24 mouse cellular contexts compared by ENCODE assay signal in genomic region chr11:117863174-117863856, GRCm38 (mm10). TPM values are rescaled to one million over a fixed set of nuclear protein-coding genes. Genes with fewer than 3 reads are reported as not detected.
DNase-seq lines count a peak whose midpoint lies in the region; ATAC-seq and TF ChIP-seq lines count a peak whose summit lies in the region.
"Had no signal": no experiment of that assay in that cellular context is flagged by ENCODE, and none has a peak within 500 bp of the region (broad histone marks: within the 10 kb centered on the region; RNA-seq: fewer than 3 reads in every experiment).

No protein-coding gene starts in this region.

- no peak for DNase-seq in hindbrain, embryonic 10.5 days (ENCODE audit: low spot score)
- DNase-seq in hindbrain, embryonic 11.5 days (ENCODE audit: low spot score) = no peak
- DNase-seq in stomach, postnatal 0 days (ENCODE audit: low spot score) = no peak
- no peak for DNase-seq in kidney, postnatal 0 days (ENCODE audit: low spot score)
- DNase-seq in lung, adult 2 months = no peak
- no peak for DNase-seq in left cerebral cortex, adult 9 months (ENCODE audit: low spot score in 2 of 2)
- no peak for DNase-seq in adrenal gland, adult 18-20 months (ENCODE audit: low spot score in 2 of 2)
- DNase-seq: adrenal gland, postnatal 10 days; cerebellum, adult 18-20 months; cerebellum, postnatal 36 days; heart, adult 18-20 months; lung, adult 18-20 months; lung, postnatal 36 days; thymus, adult 2 months had no signal

- no peak overlapping the region for H3K4me2 ChIP-seq in hindbrain, embryonic 11.5 days (replicated peaks; ENCODE audit: low read depth, low read length)
- H3K4me2 ChIP-seq in stomach, embryonic 16.5 days (ENCODE audit: low read depth, low read length) = no peak overlapping the region
- H3K4me2 ChIP-seq in stomach, postnatal 0 days (replicated peaks; ENCODE audit: low read depth) = no peak overlapping the region
- H3K4me2 ChIP-seq in kidney, postnatal 0 days (ENCODE audit: low read length) = no peak overlapping the region
- H3K4me2 ChIP-seq: hindbrain, embryonic 12.5 days; limb, embryonic 15.5 days had no signal

- whole genome bisulfite sequencing in hindbrain, embryonic 10.5 days = 32% methylated on average over 11 of the region's 11 CpGs
- WGBS in hindbrain, embryonic 11.5 days = 31% methylated on average over 11 of the region's 11 CpGs
- WGBS in stomach, embryonic 16.5 days = 34% methylated on average over 11 of the region's 11 CpGs
- WGBS in stomach, postnatal 0 days = 32% methylated on average over 11 of the region's 11 CpGs
- 38% methylated on average over 11 of the region's 11 CpGs for WGBS in kidney, postnatal 0 days
- 51% methylated on average over 11 of the region's 11 CpGs for WGBS in lung, adult 2 months

- H3K9ac ChIP-seq in hindbrain, embryonic 11.5 days (ENCODE audit: low read depth, low read length) = no peak overlapping the region
- H3K9ac ChIP-seq in stomach, embryonic 16.5 days (ENCODE audit: low read length) = no peak overlapping the region
- H3K9ac ChIP-seq in stomach, postnatal 0 days (ENCODE audit: low read length) = no peak overlapping the region
- no peak overlapping the region for H3K9ac ChIP-seq in kidney, postnatal 0 days (ENCODE audit: low read depth, low read length)
- H3K9ac ChIP-seq: hindbrain, embryonic 12.5 days; limb, embryonic 15.5 days had no signal

- no peaks in the 10 kb centered on the region for H3K9me3 ChIP-seq in hindbrain, embryonic 10.5 days
- no peaks in the 10 kb centered on the region for H3K9me3 ChIP-seq in hindbrain, embryonic 11.5 days (ENCODE audit: control insufficient read depth, low read length)
- no peaks in the 10 kb centered on the region for H3K9me3 ChIP-seq in stomach, embryonic 16.5 days (replicated peaks; ENCODE audit: control insufficient read depth, low read length)
- no peaks in the 10 kb centered on the region for H3K9me3 ChIP-seq in stomach, postnatal 0 days (ENCODE audit: control insufficient read depth, low read length)
- H3K9me3 ChIP-seq in kidney, postnatal 0 days (replicated peaks; ENCODE audit: low read length) = no peaks in the 10 kb centered on the region
- H3K9me3 ChIP-seq: G1E; hindbrain, embryonic 12.5 days; limb, embryonic 15.5 days had no signal

- ATAC-seq in hindbrain, embryonic 11.5 days (ENCODE audit: low FRiP score) = no peak
- no peak for ATAC-seq in stomach, embryonic 16.5 days (ENCODE audit: insufficient read depth, low FRiP score)
- ATAC-seq in stomach, postnatal 0 days (ENCODE audit: low FRiP score, low TSS enrichment) = no peak
- ATAC-seq in kidney, postnatal 0 days (replicated peaks; ENCODE audit: low FRiP score, low read depth) = peak; percentile 33; the same call in 1 of the 2 replicates
- ATAC-seq: inflammation-experienced regulatory T-cells, adult 6 months had no signal

- no peak overlapping the region for H3K4me3 ChIP-seq in hindbrain, embryonic 10.5 days
- no peak overlapping the region for H3K4me3 ChIP-seq in hindbrain, embryonic 11.5 days (ENCODE audit: low read depth, low read length)
- H3K4me3 ChIP-seq in stomach, embryonic 16.5 days (replicated peaks; ENCODE audit: low read length) = no peak overlapping the region
- no peak overlapping the region for H3K4me3 ChIP-seq in stomach, postnatal 0 days (ENCODE audit: low read depth, low read length)
- H3K4me3 ChIP-seq in kidney, postnatal 0 days (replicated peaks; ENCODE audit: low read depth, low read length) = no peak overlapping the region
- no peak overlapping the region for H3K4me3 ChIP-seq in lung, adult 2 months (replicated peaks; ENCODE audit: extremely low read depth, low read depth, low read length)
- H3K4me3 ChIP-seq: hindbrain, embryonic 12.5 days; limb, embryonic 15.5 days had no signal

- no peak for TF ChIP-seq EP300 in stomach, postnatal 0 days (optimal IDR thresholded peaks at IDR 0.05)

- 0 out of 2 replicates have a peak overlapping the region, but pooled peaks have one; percentile 1 for H3K27ac ChIP-seq in hindbrain, embryonic 10.5 days
- no peak overlapping the region for H3K27ac ChIP-seq in hindbrain, embryonic 11.5 days (ENCODE audit: low read depth, low read length)
- 0 out of 2 replicates have a peak overlapping the region, but pooled peaks have one; percentile 6 for H3K27ac ChIP-seq in stomach, embryonic 16.5 days (ENCODE audit: low read length)
- H3K27ac ChIP-seq in stomach, postnatal 0 days (replicated peaks) = no peak overlapping the region
- H3K27ac ChIP-seq in kidney, postnatal 0 days = peak overlapping the region; percentile 63; the same call in 1 of the 2 replicates
- H3K27ac ChIP-seq: limb, embryonic 15.5 days had no signal

- H3K4me1 ChIP-seq in hindbrain, embryonic 10.5 days (replicated peaks) = peaks cover 77% of the 10 kb centered on the region
- H3K4me1 ChIP-seq in hindbrain, embryonic 11.5 days (replicated peaks; ENCODE audit: control insufficient read depth, insufficient read depth, low read length) = peaks cover 7% of the 10 kb centered on the region
- peaks cover 12% of the 10 kb centered on the region for H3K4me1 ChIP-seq in stomach, embryonic 16.5 days (ENCODE audit: control insufficient read depth, insufficient read depth, low read length)
- H3K4me1 ChIP-seq in stomach, postnatal 0 days (replicated peaks; ENCODE audit: control insufficient read depth, insufficient read depth) = 0 out of 2 replicates have a peak, but pooled peaks cover 2% of the 10 kb centered on the region
- H3K4me1 ChIP-seq in kidney, postnatal 0 days (replicated peaks; ENCODE audit: insufficient read depth, low read length) = peaks cover 12% of the 10 kb centered on the region
- H3K4me1 ChIP-seq in lung, adult 2 months (ENCODE audit: control insufficient read depth, insufficient read depth, low read length) = no peaks in the 10 kb centered on the region

- TF ChIP-seq CTCF in stomach, postnatal 0 days (IDR thresholded peaks at IDR 0.05; ENCODE audit: low read depth) = no peak
- TF ChIP-seq CTCF in kidney, postnatal 0 days (IDR thresholded peaks at IDR 0.05; ENCODE audit: low read depth) = no peak
- no peak for TF ChIP-seq CTCF in lung, adult 2 months (IDR thresholded peaks at IDR 0.05; ENCODE audit: insufficient read depth, low read length)

- H3K36me3 ChIP-seq in hindbrain, embryonic 10.5 days = 0 out of 2 replicates have a peak, but pooled peaks cover 3% of the 10 kb centered on the region
- H3K36me3 ChIP-seq in hindbrain, embryonic 11.5 days (ENCODE audit: control insufficient read depth, insufficient read depth, low read length) = no peaks in the 10 kb centered on the region
- H3K36me3 ChIP-seq in stomach, embryonic 16.5 days (ENCODE audit: control insufficient read depth, insufficient read depth, low read length) = no peaks in the 10 kb centered on the region
- H3K36me3 ChIP-seq in stomach, postnatal 0 days (ENCODE audit: control insufficient read depth, insufficient read depth, low read length) = no peaks in the 10 kb centered on the region
- H3K36me3 ChIP-seq in kidney, postnatal 0 days (ENCODE audit: insufficient read depth, low read length) = no peaks in the 10 kb centered on the region
- H3K36me3 ChIP-seq: hindbrain, embryonic 12.5 days; limb, embryonic 15.5 days had no signal

- TF ChIP-seq POLR2A in lung, adult 2 months (IDR thresholded peaks at IDR 0.05; ENCODE audit: borderline replicate concordance, extremely low read depth, low read depth, low read length) = no peak

- peaks cover 76% of the 10 kb centered on the region for H3K27me3 ChIP-seq in hindbrain, embryonic 10.5 days (ENCODE audit: insufficient read depth, poor library complexity, severe bottlenecking)
- peaks cover 22% of the 10 kb centered on the region for H3K27me3 ChIP-seq in hindbrain, embryonic 11.5 days (ENCODE audit: control insufficient read depth, insufficient read depth, low read length)
- peaks cover 18% of the 10 kb centered on the region for H3K27me3 ChIP-seq in stomach, embryonic 16.5 days (ENCODE audit: control insufficient read depth, insufficient read depth, low read length)
- H3K27me3 ChIP-seq in stomach, postnatal 0 days (ENCODE audit: control insufficient read depth, insufficient read depth, low read length) = peaks cover 3% of the 10 kb centered on the region; the same call in 1 of the 2 replicates
- H3K27me3 ChIP-seq in kidney, postnatal 0 days (ENCODE audit: insufficient read depth, low read length) = no peaks in the 10 kb centered on the region

RNA-seq across cellular contexts. Expression of gene Tmem235, which starts 2.8 kb away (rescaled TPM):
- polyA plus RNA-seq in hindbrain, embryonic 10.5 days (2016; fragmentation: Nextera tagmentation; extraction: Ambion mirVana) = not detected in 2 replicates
- not detected in 2 replicates for polyA plus RNA-seq in hindbrain, embryonic 11.5 days (2014; fragmentation: Nextera tagmentation; extraction: Ambion mirVana)
- not detected in 2 replicates for polyA plus RNA-seq in stomach, embryonic 16.5 days (2015; fragmentation: Nextera tagmentation; extraction: Ambion mirVana)
- not detected in 2 replicates for polyA plus RNA-seq in stomach, postnatal 0 days (2015; fragmentation: Nextera tagmentation; extraction: Ambion mirVana)
- not detected in 2 replicates for polyA plus RNA-seq in kidney, postnatal 0 days (2015; fragmentation: Nextera tagmentation; extraction: Ambion mirVana)
- not detected in 2 replicates for polyA plus RNA-seq in lung, adult 2 months (2012; rRNA removed)
- not detected for total RNA-seq in adrenal gland, adult 18-20 months (2021)
- total RNA-seq: adrenal gland, postnatal 10 days; G1E; gastrocnemius, adult 8-10 months; heart, adult 18-20 months; layer of hippocampus, postnatal 14 days; left cerebral cortex, postnatal 14 days had no signal
- polyA plus RNA-seq: G1E; heart, embryonic 16.5 days; hindbrain, embryonic 12.5 days; inflammation-experienced regulatory T-cells, adult 6 months; limb, embryonic 15.5 days; urinary bladder, adult 2 months had no signal

RNA-seq across cellular contexts. Expression of gene Tha1, which starts 10.0 kb away (rescaled TPM):
- polyA plus RNA-seq in hindbrain, embryonic 10.5 days (2016; fragmentation: Nextera tagmentation; extraction: Ambion mirVana) = 3.5 and 3.8 TPM in 2 replicates
- 1.4 and 1.7 TPM in 2 replicates for polyA plus RNA-seq in hindbrain, embryonic 11.5 days (2014; fragmentation: Nextera tagmentation; extraction: Ambion mirVana)
- 6.8 and 8.2 TPM in 2 replicates for polyA plus RNA-seq in stomach, embryonic 16.5 days (2015; fragmentation: Nextera tagmentation; extraction: Ambion mirVana)
- 5.7 and 6.5 TPM in 2 replicates for polyA plus RNA-seq in stomach, postnatal 0 days (2015; fragmentation: Nextera tagmentation; extraction: Ambion mirVana)
- polyA plus RNA-seq in kidney, postnatal 0 days (2015; fragmentation: Nextera tagmentation; extraction: Ambion mirVana) = 6.4 and 7.1 TPM in 2 replicates
- polyA plus RNA-seq in lung, adult 2 months (2012; rRNA removed) = 11.7 and 15.5 TPM in 2 replicates
- total RNA-seq in adrenal gland, adult 18-20 months (2021) = 10 to 100 TPM in 1 of 2 experiments, 1 to 10 TPM in 1; 9.4 to 13.0 TPM
- total RNA-seq: G1E had no signal
- polyA plus RNA-seq: G1E had no signal

RNA-seq across cellular contexts. Expression of gene Birc5, which starts 14.3 kb away (rescaled TPM):
- 338 and 392 TPM in 2 replicates for polyA plus RNA-seq in hindbrain, embryonic 10.5 days (2016; fragmentation: Nextera tagmentation; extraction: Ambion mirVana)
- 296 and 301 TPM in 2 replicates for polyA plus RNA-seq in hindbrain, embryonic 11.5 days (2014; fragmentation: Nextera tagmentation; extraction: Ambion mirVana)
- polyA plus RNA-seq in stomach, embryonic 16.5 days (2015; fragmentation: Nextera tagmentation; extraction: Ambion mirVana) = 230 and 247 TPM in 2 replicates
- 67.0 and 91.7 TPM in 2 replicates for polyA plus RNA-seq in stomach, postnatal 0 days (2015; fragmentation: Nextera tagmentation; extraction: Ambion mirVana)
- 145 and 155 TPM in 2 replicates for polyA plus RNA-seq in kidney, postnatal 0 days (2015; fragmentation: Nextera tagmentation; extraction: Ambion mirVana)
- 1.4 and 2.5 TPM in 2 replicates for polyA plus RNA-seq in lung, adult 2 months (2012; rRNA removed)
- total RNA-seq in adrenal gland, adult 18-20 months (2021) = 1 to 10 TPM in 1 of 2 experiments, under 1 TPM in 1; 0.61 to 1.2 TPM

RNA-seq across cellular contexts. Expression of gene Tk1, which starts 37.4 kb away (rescaled TPM):
- polyA plus RNA-seq in hindbrain, embryonic 10.5 days (2016; fragmentation: Nextera tagmentation; extraction: Ambion mirVana) = 106 and 132 TPM in 2 replicates
- polyA plus RNA-seq in hindbrain, embryonic 11.5 days (2014; fragmentation: Nextera tagmentation; extraction: Ambion mirVana) = 73.3 and 84.3 TPM in 2 replicates
- polyA plus RNA-seq in stomach, embryonic 16.5 days (2015; fragmentation: Nextera tagmentation; extraction: Ambion mirVana) = 120 and 128 TPM in 2 replicates
- 47.1 and 58.0 TPM in 2 replicates for polyA plus RNA-seq in stomach, postnatal 0 days (2015; fragmentation: Nextera tagmentation; extraction: Ambion mirVana)
- polyA plus RNA-seq in kidney, postnatal 0 days (2015; fragmentation: Nextera tagmentation; extraction: Ambion mirVana) = 51.6 and 64.0 TPM in 2 replicates
- polyA plus RNA-seq in lung, adult 2 months (2012; rRNA removed) = 7.3 and 11.5 TPM in 2 replicates
- total RNA-seq in adrenal gland, adult 18-20 months (2021) = 1 to 10 TPM; 2.2 to 3.8 TPM

RNA-seq across cellular contexts. Expression of gene Afmid, which starts 37.6 kb away (rescaled TPM):
- 3.8 and 4.0 TPM in 2 replicates for polyA plus RNA-seq in hindbrain, embryonic 10.5 days (2016; fragmentation: Nextera tagmentation; extraction: Ambion mirVana)
- 3.4 and 3.5 TPM in 2 replicates for polyA plus RNA-seq in hindbrain, embryonic 11.5 days (2014; fragmentation: Nextera tagmentation; extraction: Ambion mirVana)
- polyA plus RNA-seq in stomach, embryonic 16.5 days (2015; fragmentation: Nextera tagmentation; extraction: Ambion mirVana) = 6.8 and 8.5 TPM in 2 replicates
- 5.7 and 7.7 TPM in 2 replicates for polyA plus RNA-seq in stomach, postnatal 0 days (2015; fragmentation: Nextera tagmentation; extraction: Ambion mirVana)
- polyA plus RNA-seq in kidney, postnatal 0 days (2015; fragmentation: Nextera tagmentation; extraction: Ambion mirVana) = 4.5 and 5.4 TPM in 2 replicates
- 4.3 and 6.0 TPM in 2 replicates for polyA plus RNA-seq in lung, adult 2 months (2012; rRNA removed)
- 1 to 10 TPM; 4.7 to 6.1 TPM for total RNA-seq in adrenal gland, adult 18-20 months (2021)

Comparison
In these comparisons a context has a peak if more than half of its experiments do, and no peak if none do; other contexts are left out.
1. H3K27ac ChIP-seq: peak in hindbrain, embryonic 10.5 days (single experiment), stomach, embryonic 16.5 days (single experiment) and kidney, postnatal 0 days (single experiment); none in hindbrain, embryonic 11.5 days (single experiment) and stomach, postnatal 0 days (single experiment).
2. RNA of gene Birc5, which starts 14.3 kb away (polyA plus RNA-seq): 338 to 392 TPM in hindbrain, embryonic 10.5 days, 296 to 301 TPM in hindbrain, embryonic 11.5 days, 230 to 247 TPM in stomach, embryonic 16.5 days, 145 to 155 TPM in kidney, postnatal 0 days and 67.0 to 91.7 TPM in stomach, postnatal 0 days; 1.4 to 2.5 TPM in lung, adult 2 months; every median in the first group is over 10 times any median in the second.